Mouse (Mus musculus): ENCODE data around the gene Ppp1r8.
"Not testable (repeated sequence)": the region's sequence is repeated elsewhere in the genome, so short reads cannot be mapped to it uniquely, and the experiment has no call there.

Ppp1r8 gene

DNA sequence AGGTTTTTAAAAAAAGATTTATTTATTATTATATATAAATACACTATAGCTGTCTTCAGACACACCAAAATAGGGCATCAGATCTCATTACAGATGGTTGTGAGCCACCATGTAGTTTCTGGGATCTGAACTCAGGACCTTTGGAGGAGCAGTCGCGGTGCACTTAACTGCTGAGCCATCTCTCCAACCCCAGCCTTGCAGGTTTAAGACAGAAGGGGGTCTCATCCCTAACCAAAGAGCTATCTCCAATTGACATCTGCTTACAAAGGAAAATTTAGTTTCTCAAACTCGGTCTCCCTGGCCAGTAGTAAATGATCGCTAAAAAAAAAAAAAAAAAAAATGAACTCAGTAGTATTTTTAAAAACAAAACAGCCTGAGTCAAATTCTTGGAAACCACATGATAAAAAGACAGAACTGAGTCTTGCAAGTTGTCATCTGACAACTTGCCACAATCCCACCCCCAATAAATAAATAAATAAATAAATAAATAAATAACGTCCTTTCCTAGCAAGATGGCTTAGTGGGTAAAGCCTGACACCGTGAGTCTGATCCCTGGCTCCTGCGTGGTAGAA, 36.3 kb downstream of the Ppp1r8 start:
- DNase-seq (ENCODE audit: low read depth) = no peak

GRCm38 (mm10) chr4:132805599-132806197, 37.3 kb downstream of the Ppp1r8 start:
- peak; percentile 18 for DNase-seq (ENCODE audit: low read depth)

DNA sequence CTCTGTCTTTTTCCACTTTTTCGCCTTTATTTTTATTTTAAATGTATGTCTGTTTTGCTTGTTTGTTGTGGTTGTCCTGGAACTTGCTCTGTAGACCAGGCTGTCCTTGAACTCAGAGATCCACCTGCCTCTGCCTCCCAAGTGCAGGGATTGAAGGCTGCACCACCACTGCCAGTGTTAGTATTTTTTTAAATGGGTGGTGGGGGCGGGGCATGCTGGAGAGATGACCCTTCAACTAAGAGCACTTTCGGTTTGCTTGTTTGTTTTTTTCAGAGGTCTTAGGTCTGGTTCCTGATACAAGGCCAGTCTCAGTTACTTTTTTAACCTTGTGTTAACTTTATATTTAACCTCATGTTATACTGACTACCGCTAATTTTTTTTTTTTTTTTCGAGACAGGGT, 37.8 kb downstream of the Ppp1r8 start:
- no peak for DNase-seq (ENCODE audit: low read depth)

GRCm38 (mm10) chr4:132804331-132804730, 38.6 kb downstream of the Ppp1r8 start:
- no peak for DNase-seq (ENCODE audit: low read depth)

DNA sequence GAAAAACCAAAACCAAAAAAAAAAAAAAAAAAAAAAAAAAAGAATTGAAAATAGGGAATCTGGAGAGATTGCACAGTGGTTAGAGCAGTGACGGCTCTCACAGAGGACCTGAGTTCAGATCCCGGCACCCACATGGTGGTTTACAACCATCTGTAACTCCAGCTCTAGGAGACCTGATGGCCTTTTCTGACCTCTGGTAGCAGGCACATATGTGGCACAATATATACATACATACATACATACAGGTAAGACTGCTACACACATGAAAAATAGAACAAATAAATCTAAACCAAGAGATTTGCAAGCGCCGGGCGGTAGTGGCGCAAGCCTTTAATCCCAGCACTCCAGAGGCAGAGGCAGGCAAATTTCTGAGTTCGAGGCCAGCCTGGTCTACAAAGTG, 39.1 kb downstream of the Ppp1r8 start:
- no peak for DNase-seq (ENCODE audit: low read depth)

DNA sequence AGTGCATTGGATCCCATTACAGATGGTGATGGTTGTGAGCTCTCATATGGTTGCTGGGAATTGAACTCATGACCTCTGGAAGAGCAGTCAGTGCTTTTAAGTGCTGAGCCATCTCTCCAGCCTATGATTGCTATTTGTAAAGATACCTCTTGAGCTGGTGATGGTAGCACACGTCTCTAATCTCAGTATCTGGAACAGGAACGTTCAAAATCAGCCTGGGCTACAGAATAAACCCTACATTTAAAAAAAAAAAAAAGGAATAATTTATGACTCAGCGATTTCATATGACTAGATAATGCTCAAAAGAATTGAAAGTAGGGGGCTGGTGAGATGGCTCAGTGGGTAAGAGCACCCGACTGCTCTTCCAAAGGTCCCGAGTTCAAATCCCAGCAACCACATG, 39.8 kb downstream of the Ppp1r8 start:
- no peak for DNase-seq (ENCODE audit: low read depth)

DNA sequence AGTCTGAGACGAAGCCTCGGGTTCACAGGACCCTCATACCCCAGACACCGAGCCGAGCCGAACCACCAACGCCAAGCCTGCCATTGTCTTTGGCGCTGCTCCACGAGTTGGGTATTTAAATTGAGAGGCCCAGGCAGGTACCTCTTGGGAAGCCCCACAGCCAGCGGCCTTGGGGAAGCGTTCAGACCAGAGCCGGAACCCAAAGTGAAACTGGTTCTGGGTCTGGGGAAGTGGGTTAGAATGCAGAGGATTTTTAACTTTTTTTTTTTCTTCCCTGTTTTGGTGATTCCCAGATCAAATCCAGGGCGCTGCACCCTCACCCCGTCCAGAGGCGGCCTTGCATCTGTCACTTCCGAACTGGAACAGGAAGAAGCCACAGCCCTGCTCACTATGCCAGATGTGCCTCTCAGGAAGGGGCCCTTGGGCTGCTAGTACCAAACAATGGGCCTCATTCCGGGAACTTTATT, 40.8 kb downstream of the Ppp1r8 start:
- DNase-seq (ENCODE audit: low read depth) = no peak

- DNase-seq (ENCODE audit: low read depth) = no peak
Observed at GRCm38 (mm10) chr4:132801176-132802077, 41.5 kb downstream of the Ppp1r8 start.

- DNase-seq (ENCODE audit: low read depth) = no peak
Observed at GRCm38 (mm10) chr4:132799845-132800244, 43.1 kb downstream of the Ppp1r8 start.

- DNase-seq (ENCODE audit: low read depth) = not testable (repeated sequence)
Observed at GRCm38 (mm10) chr4:132798666-132799065, 44.3 kb downstream of the Ppp1r8 start.

GRCm38 (mm10) chr4:132798028-132798427, 44.9 kb downstream of the Ppp1r8 start:
- DNase-seq (ENCODE audit: low read depth) = no peak

DNA sequence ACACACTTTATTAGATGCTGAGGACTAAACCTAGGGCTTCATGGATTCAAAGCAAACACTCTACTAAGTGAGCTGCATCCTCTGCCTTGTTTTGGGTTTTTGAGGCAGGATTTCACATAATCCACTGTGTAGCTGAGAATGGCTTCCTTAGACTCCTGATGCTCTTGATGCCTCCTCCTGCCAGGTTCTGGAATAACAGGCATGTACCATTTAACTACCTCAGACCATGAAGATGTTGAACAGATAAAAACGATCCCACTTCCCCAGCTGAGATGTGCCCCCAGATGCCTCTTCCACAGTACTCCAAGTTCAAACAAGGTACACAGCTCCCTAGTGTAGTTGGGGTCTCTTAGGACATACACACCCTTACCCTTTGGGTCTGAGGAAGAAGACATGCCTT, 45.5 kb downstream of the Ppp1r8 start:
- DNase-seq (ENCODE audit: low read depth) = no peak

- DNase-seq (ENCODE audit: low read depth) = no peak
Observed at GRCm38 (mm10) chr4:132796196-132796886, 46.6 kb downstream of the Ppp1r8 start, which contains the start of gene Themis2. Gene Themis2 (minus strand): TSS chr4:132796387.

GRCm38 (mm10) chr4:132795171-132795570, 47.8 kb downstream of the Ppp1r8 start:
- DNase-seq (ENCODE audit: low read depth) = no peak

DNA sequence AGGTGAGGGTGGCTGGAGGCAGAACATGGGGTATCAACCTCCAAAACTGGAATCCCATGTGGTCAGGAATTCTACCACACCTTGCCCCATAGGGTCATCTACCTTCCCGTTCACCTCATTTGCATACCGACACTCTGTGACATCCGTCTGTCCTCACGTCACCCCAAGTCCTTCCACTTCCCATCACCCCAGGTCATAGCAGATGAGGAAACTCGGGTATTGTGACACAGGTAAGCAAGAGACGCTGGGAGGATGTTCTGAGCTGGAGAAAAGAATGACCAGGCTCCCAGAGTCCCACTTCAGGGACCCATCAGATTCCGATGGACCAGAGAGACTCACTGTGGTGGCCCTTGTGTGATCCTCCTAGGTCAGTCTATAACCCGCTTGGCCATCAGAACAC, 48.2 kb downstream of the Ppp1r8 start:
- DNase-seq (ENCODE audit: low read depth) = no peak

DNA sequence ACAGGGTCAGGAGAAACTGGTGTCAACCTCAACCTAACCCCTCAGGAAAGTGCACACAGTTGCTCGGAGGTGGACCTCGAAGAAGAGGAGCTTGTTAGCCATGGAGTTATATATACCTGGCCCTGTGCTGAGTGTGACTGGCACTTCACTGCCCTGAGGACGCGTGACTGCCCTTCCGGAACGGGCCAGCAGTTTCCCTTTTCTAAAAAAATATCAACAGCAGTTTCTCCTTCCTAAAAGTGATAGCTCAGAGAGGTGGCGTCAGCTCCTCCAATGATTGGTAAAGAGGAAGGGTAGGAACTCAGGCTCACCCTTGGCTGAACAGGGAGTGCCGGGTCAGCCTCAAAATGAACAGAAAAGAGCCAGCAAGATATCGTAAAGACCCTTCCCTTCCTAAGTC, 48.9 kb downstream of the Ppp1r8 start:
- DNase-seq (ENCODE audit: low read depth) = no peak

- not testable (repeated sequence) for DNase-seq (ENCODE audit: low read depth)
Observed at GRCm38 (mm10) chr4:132793322-132794004, 49.5 kb downstream of the Ppp1r8 start.

DNA sequence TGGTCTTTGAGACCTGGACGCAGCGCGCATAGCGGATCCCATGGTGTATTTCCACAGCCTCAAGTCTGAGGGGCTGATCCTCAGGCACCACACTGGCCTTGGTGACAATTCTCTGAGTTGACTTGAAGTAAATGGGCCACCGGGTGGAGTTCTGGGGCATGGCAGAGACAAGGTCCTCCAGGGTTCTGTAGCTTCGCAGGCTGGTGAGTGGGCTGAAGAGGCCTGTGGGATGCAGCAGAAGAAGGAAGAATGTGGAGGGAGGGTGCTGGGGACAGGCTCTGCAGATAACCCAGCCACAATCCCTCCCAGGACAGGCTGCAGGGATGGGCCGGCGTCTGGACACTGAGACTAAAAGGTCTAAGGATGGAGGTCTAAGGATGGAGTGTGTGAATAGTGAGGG, 53.2 kb downstream of the Ppp1r8 start:
- no peak for DNase-seq (ENCODE audit: low read depth)

DNA sequence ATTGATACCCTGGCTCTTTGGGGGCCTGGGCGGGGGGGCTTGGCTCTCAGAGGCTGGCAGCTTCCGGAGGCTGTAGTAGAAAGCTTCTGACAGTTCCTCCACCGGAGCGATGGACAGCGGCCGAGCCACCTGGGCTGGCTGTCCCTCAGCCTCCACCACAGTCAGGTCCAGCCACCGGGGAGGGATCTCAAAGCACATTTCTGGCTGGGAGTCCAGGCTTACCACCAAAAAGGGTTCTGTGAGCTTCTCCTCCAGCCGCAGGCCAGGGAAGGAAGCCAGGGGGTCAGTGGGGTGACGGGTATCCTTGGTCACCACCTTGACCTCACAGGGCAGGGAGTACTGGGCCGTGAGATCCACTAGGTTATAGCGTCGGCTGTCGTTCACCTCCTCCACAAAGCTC, 57.7 kb downstream of the Ppp1r8 start:
- no peak for DNase-seq (ENCODE audit: low read depth)

DNA sequence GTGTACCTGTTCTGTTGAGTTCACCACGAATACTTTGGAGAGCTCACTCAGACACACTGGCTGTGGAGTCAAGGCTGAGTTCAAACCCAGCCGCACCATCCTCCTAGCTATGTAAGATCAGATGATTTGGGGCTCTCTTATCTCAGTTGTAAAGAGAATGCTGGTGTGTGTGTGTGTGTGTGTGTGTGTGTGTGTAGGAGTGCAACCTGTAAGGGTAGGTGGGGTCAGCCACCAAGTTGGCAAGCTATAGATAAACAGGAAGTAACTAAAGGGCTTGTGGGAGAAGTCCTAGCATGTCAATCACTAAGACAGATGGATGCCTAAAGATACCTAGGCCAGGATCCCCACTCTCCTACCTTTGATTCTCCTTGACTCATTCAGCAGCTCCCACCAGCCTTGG, 59.2 kb downstream of the Ppp1r8 start:
- no peak for DNase-seq (ENCODE audit: low read depth)

GRCm38 (mm10) chr4:132780288-132780687, 62.7 kb downstream of the Ppp1r8 start:
- DNase-seq (ENCODE audit: low read depth) = no peak

Data from NIH3T3 (cell line).